Mouse (Mus musculus): ENCODE measurements at regions not wholly inside any gene's neighbourhood (a gene's known extent, or its start where the extent isn't known, plus 50 kb on each side); places are given as distances from the start of the nearest gene placed in this dataset.

- DNase-seq (ENCODE audit: low spot score), result no peak
Measured at GRCm38 (mm10) chr2:169035315-169035714, 79.9 kb upstream of the Zfp64 start.

- no peak for DNase-seq (ENCODE audit: low spot score)
Measured at GRCm38 (mm10) chr2:169033997-169034396, 78.6 kb upstream of the Zfp64 start.

DNA sequence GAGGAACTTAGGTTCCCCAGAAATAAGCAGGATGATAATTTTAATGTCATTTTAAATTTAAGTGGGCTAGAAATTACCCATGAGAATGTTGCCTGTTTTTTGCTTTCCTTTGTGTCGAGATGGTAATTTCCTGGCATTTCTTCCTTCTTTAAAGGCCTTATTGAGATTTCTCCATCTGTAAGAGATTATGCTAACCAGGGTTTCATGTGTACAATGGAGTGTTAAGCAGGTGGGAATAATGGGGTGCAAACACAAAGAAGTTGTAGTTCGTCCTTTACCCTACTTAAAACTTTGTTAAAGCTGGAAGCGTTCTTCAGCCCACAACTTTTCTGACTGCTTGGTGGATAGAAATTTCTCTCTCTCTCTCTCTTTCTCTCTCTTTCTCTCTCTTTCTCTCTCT, 77.8 kb upstream of the Zfp64 start:
- DNase-seq (ENCODE audit: low spot score), result no peak

DNA sequence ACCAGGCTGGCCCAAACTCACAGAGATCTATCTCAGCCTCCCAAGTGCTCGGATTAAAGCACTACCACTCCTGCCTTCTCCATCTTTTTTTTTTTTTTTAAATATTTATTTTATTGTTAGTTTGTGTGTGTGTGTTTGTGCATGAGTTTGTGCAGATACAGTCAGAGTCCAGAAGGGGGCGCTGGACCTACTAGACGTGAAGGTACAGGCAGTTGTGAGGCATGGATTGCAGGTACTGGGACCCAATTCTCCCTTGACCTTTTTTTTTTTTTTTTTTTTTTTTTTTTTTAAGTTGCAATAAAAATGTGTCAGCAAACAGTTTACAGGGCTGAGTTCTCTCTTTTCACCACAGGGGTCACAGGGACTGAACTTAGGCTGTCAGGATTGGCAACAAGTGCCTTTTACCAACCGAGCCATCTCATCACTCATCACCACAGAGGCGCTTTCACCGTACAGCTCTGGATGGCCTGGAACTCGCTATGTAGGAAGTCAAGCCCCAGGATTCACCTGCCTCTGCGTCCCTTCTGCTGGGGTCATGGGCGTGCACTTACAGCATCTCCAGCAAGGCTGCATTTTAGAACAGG, 73.2 kb upstream of the Zfp64 start:
- no peak for DNase-seq (ENCODE audit: low spot score)

GRCm38 (mm10) chr2:169019037-169019436, 63.6 kb upstream of the Zfp64 start:
- no peak for DNase-seq (ENCODE audit: low spot score)

DNA sequence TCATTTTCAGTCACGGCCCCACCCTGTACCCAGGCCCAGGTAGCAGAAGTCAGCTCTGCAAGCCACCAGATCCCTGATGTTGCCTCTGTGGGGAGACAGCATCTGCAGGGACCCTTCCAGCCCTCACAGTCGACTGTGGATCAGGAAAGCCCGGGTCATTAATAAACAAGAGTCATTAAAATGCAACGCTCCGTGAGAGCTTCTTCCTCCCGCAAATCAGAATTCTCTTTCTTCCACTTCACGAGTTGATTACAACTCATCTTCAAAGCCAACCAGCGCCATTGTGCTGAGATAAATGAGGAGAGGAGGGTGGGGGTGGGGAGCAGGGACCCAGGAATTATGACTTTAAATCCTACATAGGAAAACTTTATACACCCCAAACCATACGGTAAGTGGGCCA, 54.9 kb upstream of the Zfp64 start:
- DNase-seq (ENCODE audit: low spot score), result no peak

DNA sequence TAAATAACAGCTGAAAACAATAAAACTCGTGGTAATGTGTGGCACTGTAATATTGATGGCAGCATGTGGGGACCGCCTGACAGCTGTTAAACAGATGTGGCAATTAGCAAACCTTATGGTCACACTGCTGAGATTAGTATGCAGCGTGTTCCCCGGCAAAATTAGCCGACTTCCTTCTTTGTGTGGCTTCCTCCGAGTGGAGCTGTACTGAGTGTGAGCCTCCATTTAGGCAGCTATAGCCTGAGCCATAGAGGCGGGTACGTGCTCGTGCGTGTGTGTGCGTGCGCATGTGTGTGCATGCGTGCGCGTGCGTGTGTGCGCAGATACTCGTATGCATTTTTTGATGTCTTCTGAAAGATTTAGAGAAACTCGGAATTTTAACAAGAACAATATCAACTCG, 53.4 kb upstream of the Zfp64 start:
- DNase-seq (ENCODE audit: low spot score), result no peak

DNA sequence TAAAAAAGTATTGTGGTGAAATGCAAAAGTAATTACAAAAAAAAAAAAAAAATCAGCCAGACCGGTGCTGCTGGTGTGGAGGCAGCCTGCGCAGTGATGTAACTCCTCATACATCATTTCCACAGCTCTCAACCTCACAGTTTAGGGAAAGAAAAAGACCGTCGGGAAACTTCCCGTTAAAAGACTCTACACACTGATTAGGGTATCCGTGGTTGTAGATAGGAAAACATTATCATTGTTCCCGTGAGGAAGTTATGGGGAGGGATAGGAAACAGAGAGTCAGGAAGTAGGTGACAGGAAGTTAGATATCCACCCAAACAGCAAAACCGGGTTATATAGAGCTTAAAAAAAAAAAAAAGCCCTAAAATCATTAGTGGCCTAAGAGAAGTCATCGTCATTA, 52.9 kb upstream of the Zfp64 start:
- no peak for DNase-seq (ENCODE audit: low spot score)

DNA sequence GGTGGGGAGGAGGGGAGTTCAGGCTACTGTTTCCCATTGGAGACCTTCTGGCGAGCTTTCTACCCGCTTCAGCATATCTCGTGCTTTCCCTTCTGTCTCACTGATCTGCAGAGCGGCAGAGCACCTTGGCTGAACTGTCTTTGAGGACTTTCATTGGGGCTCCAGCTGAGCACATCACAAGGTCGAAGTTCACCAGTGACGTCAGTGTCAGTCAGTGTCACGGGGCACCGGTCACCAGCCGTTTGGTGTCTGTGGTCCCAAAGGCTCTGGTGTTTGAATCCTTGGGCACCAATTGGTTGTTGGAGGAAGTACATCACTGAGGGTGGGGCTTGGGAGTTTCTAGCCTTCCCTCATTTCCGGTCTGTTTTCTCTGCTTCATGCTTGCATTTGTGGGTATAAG, 51.2 kb upstream of the Zfp64 start:
- DNase-seq (ENCODE audit: low spot score), result no peak

DNA sequence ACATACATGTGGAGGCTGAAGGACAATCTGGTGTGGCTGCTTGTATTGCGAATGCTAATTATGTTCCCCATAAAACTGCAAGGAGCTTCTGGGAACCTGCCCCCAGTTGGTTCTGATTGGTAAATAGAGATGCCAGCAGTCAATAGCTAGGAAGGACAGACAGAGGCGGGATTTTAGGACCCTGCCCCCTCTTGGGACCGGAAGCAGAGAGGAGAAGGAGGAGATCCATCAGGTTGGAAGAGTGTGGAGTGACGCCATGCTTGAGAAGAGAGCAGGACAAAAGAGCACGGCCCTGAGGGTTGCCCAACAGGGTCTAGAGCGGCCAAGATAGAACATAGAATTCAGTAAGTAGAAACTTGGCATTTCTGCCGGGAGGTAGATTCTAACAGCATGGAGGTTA, 50.4 kb upstream of the Zfp64 start:
- no peak for DNase-seq (ENCODE audit: low spot score)
